In genomic region chr1:137650629-137651028, GRCm38 (mm10) we compare ENCODE assay signal across 18 mouse cellular contexts.
DNase-seq lines count a peak whose midpoint lies in the region; ATAC-seq and TF ChIP-seq lines count a peak whose summit lies in the region.
"Had no signal": no experiment of that assay in that cellular context is flagged by ENCODE, and none has a peak within 500 bp of the region (broad histone marks: within the 10 kb centered on the region; RNA-seq: fewer than 3 reads in every experiment).

No protein-coding gene starts in this region.

- no peak for TF ChIP-seq CTCF in lung, embryonic 14.5 days (IDR thresholded peaks at IDR 0.05; ENCODE audit: low read depth)
- TF ChIP-seq CTCF in thymus, adult 2 months (IDR thresholded peaks at IDR 0.05; ENCODE audit: borderline replicate concordance, control insufficient read depth, extremely low read depth, insufficient read depth, low read length, poor library complexity), result no peak

- H3K4me1 ChIP-seq in heart, embryonic 13.5 days, result peaks cover 34% of the 10 kb centered on the region
- peaks cover 12% of the 10 kb centered on the region; the same call in 1 of the 2 replicates for H3K4me1 ChIP-seq in lung, embryonic 14.5 days (ENCODE audit: insufficient read depth)
- H3K4me1 ChIP-seq in thymus, adult 2 months (replicated peaks; ENCODE audit: control insufficient read depth, insufficient read depth, low read length), result peaks cover 11% of the 10 kb centered on the region

- no peaks in the 10 kb centered on the region for H3K9me3 ChIP-seq in heart, embryonic 13.5 days
- no peaks in the 10 kb centered on the region for H3K9me3 ChIP-seq in lung, embryonic 14.5 days (ENCODE audit: low read depth, low read length)
- H3K9me3 ChIP-seq: forebrain, embryonic 12.5 days; heart, embryonic 10.5 days; hindbrain, embryonic 13.5 days had no signal

- 58% methylated on average over 3 of the region's 3 CpGs for WGBS in heart, embryonic 13.5 days
- 50% methylated on average over 3 of the region's 3 CpGs for WGBS in lung, embryonic 14.5 days
- WGBS in thymus, adult 2 months, result 55% methylated on average over 3 of the region's 3 CpGs

- no peak for DNase-seq in heart, postnatal 25 days (ENCODE audit: low spot score)
- no peak for DNase-seq in lung, embryonic 14.5 days
- no peak for DNase-seq in lung, postnatal 25 days (ENCODE audit: low spot score)
- DNase-seq in thymus, adult 2 months, result no peak
- DNase-seq in thymus, postnatal 4 days, result no peak
- DNase-seq: adrenal gland, adult 8-10 months; adrenal gland, postnatal 36 days; cerebellum, adult 2 months; cerebellum, postnatal 10 days; forebrain, postnatal 0 days; gastrocnemius, postnatal 36 days; heart, postnatal 10 days had no signal

- ATAC-seq in heart, embryonic 13.5 days (ENCODE audit: extremely low read depth, insufficient number of reproducible peaks, low FRiP score, low TSS enrichment), result no peak
- ATAC-seq in lung, embryonic 14.5 days (ENCODE audit: insufficient read depth), result no peak
- ATAC-seq: forebrain, postnatal 0 days; hindbrain, postnatal 0 days had no signal

- H3K9ac ChIP-seq in heart, embryonic 13.5 days, result no peak overlapping the region
- no peak overlapping the region for H3K9ac ChIP-seq in lung, embryonic 14.5 days
- H3K9ac ChIP-seq: forebrain, embryonic 12.5 days; forebrain, postnatal 0 days; hindbrain, embryonic 13.5 days had no signal

- H3K27ac ChIP-seq in heart, embryonic 13.5 days (replicated peaks), result 0 out of 2 replicates have a peak overlapping the region, but pooled peaks have one; percentile 8
- H3K27ac ChIP-seq in lung, embryonic 14.5 days (ENCODE audit: low read depth), result peak overlapping the region; percentile 60; the same call in 1 of the 2 replicates
- peak overlapping the region; percentile 74 for H3K27ac ChIP-seq in thymus, adult 2 months (ENCODE audit: control insufficient read depth, insufficient read depth, low read length)
- H3K27ac ChIP-seq: forebrain, embryonic 12.5 days; heart, embryonic 10.5 days; hindbrain, embryonic 13.5 days; hindbrain, postnatal 0 days had no signal

- TF ChIP-seq POLR2A in thymus, adult 2 months (IDR thresholded peaks at IDR 0.05; ENCODE audit: control insufficient read depth, extremely low read depth, insufficient read depth, low read length, poor library complexity), result no peak

- H3K4me3 ChIP-seq in heart, embryonic 13.5 days, result no peak overlapping the region
- no peak overlapping the region for H3K4me3 ChIP-seq in lung, embryonic 14.5 days (ENCODE audit: low read depth, low read length)
- no peak overlapping the region for H3K4me3 ChIP-seq in thymus, adult 2 months (ENCODE audit: control insufficient read depth, insufficient read depth, low read length)
- H3K4me3 ChIP-seq: forebrain, embryonic 12.5 days; heart, embryonic 10.5 days; hindbrain, embryonic 13.5 days had no signal

- intact Hi-C loops in heart, postnatal 25 days (cut with DNase I), result loop anchor here (10.0 kb wide), 1 partner anchor 316 kb away; no protein-coding TSS in a partner anchor

- H3K27me3 ChIP-seq in heart, embryonic 13.5 days (replicated peaks), result no peaks in the 10 kb centered on the region
- H3K27me3 ChIP-seq in lung, embryonic 14.5 days (ENCODE audit: insufficient read depth, low read length), result no peaks in the 10 kb centered on the region
- H3K27me3 ChIP-seq in thymus, adult 2 months (ENCODE audit: control insufficient read depth, insufficient read depth, low read length), result no peaks in the 10 kb centered on the region
- H3K27me3 ChIP-seq: forebrain, embryonic 12.5 days; hindbrain, embryonic 13.5 days had no signal

- H3K36me3 ChIP-seq in heart, embryonic 13.5 days, result no peaks in the 10 kb centered on the region
- no peaks in the 10 kb centered on the region for H3K36me3 ChIP-seq in lung, embryonic 14.5 days (ENCODE audit: insufficient read depth)
- no peaks in the 10 kb centered on the region for H3K36me3 ChIP-seq in thymus, adult 2 months (ENCODE audit: control insufficient read depth, insufficient read depth, low read length)
- H3K36me3 ChIP-seq: forebrain, embryonic 12.5 days; G1E; heart, embryonic 10.5 days; hindbrain, embryonic 13.5 days had no signal

- H3K4me2 ChIP-seq in heart, embryonic 13.5 days, result no peak overlapping the region
- no peak overlapping the region for H3K4me2 ChIP-seq in lung, embryonic 14.5 days
- H3K4me2 ChIP-seq: forebrain, embryonic 12.5 days; hindbrain, embryonic 13.5 days had no signal

Comparison
In these comparisons a context has a peak if more than half of its experiments do, and no peak if none do; other contexts are left out.
1. H3K27ac ChIP-seq: peak in every context shown above with its lines; median percentile 74 in thymus, adult 2 months; 60 in lung, embryonic 14.5 days; 8 in heart, embryonic 13.5 days.